Mouse (Mus musculus): ENCODE measurements around the gene Lars2.

DNA sequence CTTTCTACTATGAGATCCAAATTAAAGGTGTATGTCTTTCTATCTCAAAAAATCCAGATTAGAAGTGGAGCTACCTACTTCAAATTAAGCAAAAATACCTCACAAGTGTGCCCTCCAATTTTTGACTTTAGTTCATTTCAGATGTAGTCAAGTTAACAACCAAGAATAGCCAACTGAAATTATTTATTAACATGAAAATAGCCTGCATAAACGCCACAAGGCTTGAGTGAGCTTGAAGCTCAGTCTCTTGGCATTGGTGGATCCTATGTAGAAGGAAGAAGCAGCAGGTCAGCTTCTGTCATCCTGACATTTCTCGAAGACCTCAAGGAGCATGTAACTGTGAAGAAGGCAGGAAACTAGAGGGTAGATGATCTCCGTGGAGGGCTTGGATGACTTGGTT lies 38.4 kb upstream of the Lars2 start:
- TF ChIP-seq EP300 (IDR thresholded peaks at IDR 0.05; ENCODE audit: low read depth) (no peak), CTCF (IDR thresholded peaks at IDR 0.05; ENCODE audit: low read depth) (no peak)

Data from heart, postnatal 0 days (tissue).